Mouse (Mus musculus) CH12.LX (cell line): ENCODE results near the gene Enah. TPM values are rescaled to one million over a fixed set of nuclear protein-coding genes. Genes with fewer than 3 reads are reported as not detected.

Experiments used
- DNase-seq: peaks from one replicate; pipeline ENCODE4 v3.0.0-alpha.2; 2013; ENCODE audit errors: extremely low read depth
- H3K27ac ChIP-seq: 2 replicates; pipeline ENCODE4 v1.5.1; 2012; ENCODE audit warnings: low read depth, mild to moderate bottlenecking, control low read depth, moderate library complexity; ENCODE audit not compliant: insufficient read depth
- H3K27me3 ChIP-seq: replicated peaks from 2 replicates; pipeline ENCODE3; 2012; ENCODE audit warnings: inconsistent platforms
- H3K36me3 ChIP-seq, 2 experiments: replicated peaks in 1 of 2; 2 replicates each; pipeline versions ENCODE3 to v1.6.1; 2012; ENCODE audit warnings: inconsistent platforms in 1 of 2, low read length in 1 of 2, mild to moderate bottlenecking in 1 of 2, mixed read lengths in 1 of 2, moderate library complexity in 1 of 2; ENCODE audit not compliant: control insufficient read depth in 1 of 2, insufficient read depth in 1 of 2
- H3K4me1 ChIP-seq, 2 experiments: 2 replicates each; pipeline ENCODE4 v1.6.1; 2012; ENCODE audit warnings: inconsistent platforms in 1 of 2, moderate library complexity in 1 of 2; ENCODE audit not compliant: insufficient read depth in 2 of 2, control insufficient read depth in 1 of 2
- H3K4me2 ChIP-seq: 2 replicates; pipeline ENCODE4 v1.6.1; 2012; ENCODE audit warnings: low read depth, mild to moderate bottlenecking, control low read depth; ENCODE audit not compliant: poor library complexity, insufficient read depth, severe bottlenecking
- H3K4me3 ChIP-seq, 3 experiments: fragments of 150-350 bp in 1 of 3; sonication (generic) in 1 of 3; replicated peaks in 1 of 3; 2 replicates each; pipeline versions ENCODE3 to v1.5.1; 2011 to 2012; ENCODE audit warnings: low read depth in 2 of 3, low read length in 2 of 3, mild to moderate bottlenecking in 2 of 3, moderate library complexity in 2 of 3, control low read depth in 1 of 3, improper control_type of control experiment in 1 of 3, inconsistent platforms in 1 of 3, mixed read lengths in 1 of 3; ENCODE audit not compliant: poor library complexity in 1 of 3
- H3K79me2 ChIP-seq: replicated peaks from 2 replicates; pipeline ENCODE4 v1.6.1; 2012; ENCODE audit warnings: mild to moderate bottlenecking, moderate library complexity; ENCODE audit not compliant: control insufficient read depth, poor library complexity, insufficient read depth, severe bottlenecking; ENCODE audit errors: extremely low read depth
- H3K9ac ChIP-seq: 2 replicates; pipeline ENCODE4 v1.6.1; 2012; ENCODE audit warnings: low read depth, mild to moderate bottlenecking, control low read depth, moderate library complexity; ENCODE audit not compliant: insufficient read depth
- H3K9me3 ChIP-seq: replicated peaks from 2 replicates; pipeline ENCODE3; 2012; ENCODE audit warnings: low read length, inconsistent platforms, mixed read lengths
- CHD2 ChIP-seq: IDR thresholded peaks from 2 replicates; pipeline ENCODE4 v1.6.1; 2011; ENCODE audit warnings: low read length, improper control_type of control experiment
- CTCF ChIP-seq, 2 experiments: IDR thresholded peaks in 1 of 2; conservative IDR thresholded peaks in 1 of 2; 2 replicates each; pipeline ENCODE4 v1.5.1; 2011 to 2012; ENCODE audit warnings: low read depth in 2 of 2, low read length in 2 of 2, improper control_type of control experiment in 1 of 2, inconsistent platforms in 1 of 2, mild to moderate bottlenecking in 1 of 2, moderate library complexity in 1 of 2
- E2F4 ChIP-seq: IDR thresholded peaks from 2 replicates; pipeline ENCODE4 v1.6.1; 2011; ENCODE audit warnings: low read depth, low read length, improper control_type of control experiment; ENCODE audit not compliant: insufficient replicate concordance
- GABPA ChIP-seq: IDR thresholded peaks from 2 replicates; pipeline ENCODE4 v1.6.1; 2012; ENCODE audit warnings: low read depth, low read length, improper control_type of control experiment, inconsistent platforms; ENCODE audit not compliant: insufficient replicate concordance
- KAT2A ChIP-seq: IDR thresholded peaks from 2 replicates; pipeline ENCODE4 v1.6.1; 2012; ENCODE audit warnings: low read length, improper control_type of control experiment, inconsistent platforms; ENCODE audit not compliant: insufficient replicate concordance
- MAFK ChIP-seq: IDR thresholded peaks from 2 replicates; pipeline ENCODE4 v1.6.1; 2011; ENCODE audit warnings: low read length, improper control_type of control experiment; ENCODE audit not compliant: insufficient replicate concordance
- MAZ ChIP-seq: IDR thresholded peaks from 2 replicates; pipeline ENCODE4 v1.6.1; 2012; ENCODE audit warnings: low read depth, mild to moderate bottlenecking, inconsistent platforms, low read length, improper control_type of control experiment, moderate library complexity
- MEF2A ChIP-seq: IDR thresholded peaks from 2 replicates; pipeline ENCODE4 v1.6.1; 2014; ENCODE audit warnings: low read depth, mild to moderate bottlenecking, inconsistent platforms, low read length, improper control_type of control experiment, borderline replicate concordance
- MYC ChIP-seq: IDR thresholded peaks from 2 replicates; pipeline ENCODE4 v1.6.1; 2011; ENCODE audit warnings: low read depth, mild to moderate bottlenecking, improper control_type of control experiment, low read length
- NELFE ChIP-seq: IDR thresholded peaks from 2 replicates; pipeline ENCODE4 v1.6.1; 2011; ENCODE audit warnings: low read depth, low read length, improper control_type of control experiment
- POLR2A ChIP-seq: IDR thresholded peaks from 2 replicates; pipeline ENCODE4 v1.6.1; 2011; ENCODE audit warnings: low read depth, mild to moderate bottlenecking, improper control_type of control experiment, low read length
- ZKSCAN1 ChIP-seq: IDR thresholded peaks from 2 replicates; pipeline ENCODE4 v1.6.1; 2012; ENCODE audit warnings: low read depth, inconsistent platforms, low read length, improper control_type of control experiment, borderline replicate concordance
- dilution Hi-C: fragments of 300-500 bp; cut with MboI; formaldehyde crosslinking; loops from 2 replicates; pipeline ENCODE4 v1.14.3; 2020; ENCODE audit warnings: low sequenced_read_pairs; ENCODE audit not compliant: extremely low pct_unique_long_range_greater_than_20kb, extremely low pct_ligation_motif_present
- in situ Hi-C: fragments of 300-500 bp; cut with MboI; formaldehyde crosslinking; loops from 3 replicates; pipeline ENCODE4 v1.14.3; 2019; ENCODE audit warnings: low sequenced_read_pairs, low pct_ligation_motif_present, low pct_unique_long_range_greater_than_20kb, mixed read lengths
- polyA plus RNA-seq: library from polyadenylated mRNA; unstranded; fragments of >175 nt; gene quantifications from 2 replicates; pipeline ENCODE4 v1.2.1, GENCODE M21; 2012; ENCODE audit warnings: low read depth; ENCODE audit not compliant: insufficient read length
- total RNA-seq, 2 experiments: library from RNA; depleted of rRNA; stranded (reverse); fragments of 300-350 nt in 1 of 2; fragments of >200 nt in 1 of 2; gene quantifications; 2 replicates each; pipeline ENCODE4 v1.2.3; 2012 to 2014

Gene Enah
- total and polyA plus RNA-seq, 3 experiments, result 45.3 to 75.3 (median 72.6) TPM

- dilution Hi-C loops, result no loop called here
- peaks cover 7 to 41% of the 10 kb centered on the region in 2 experiments for H3K36me3 ChIP-seq
- H3K4me3 ChIP-seq, result no peak overlapping the region
- H3K27me3 ChIP-seq, result no peaks in the 10 kb centered on the region
- TF ChIP-seq CHD2, result no peak
- no peak for TF ChIP-seq ZKSCAN1
- no peak for TF ChIP-seq MAFK
- DNase-seq, result no peak
- peaks cover 37% of the 10 kb centered on the region for H3K79me2 ChIP-seq
- H3K9me3 ChIP-seq, result peaks cover 4% of the 10 kb centered on the region
- no peak overlapping the region for H3K4me2 ChIP-seq
- in situ Hi-C loops, result no loop called here
- H3K9ac ChIP-seq, result no peak overlapping the region
- H3K27ac ChIP-seq, result no peak overlapping the region
- H3K4me1 ChIP-seq, result peaks cover 6 to 10% of the 10 kb centered on the region in 2 experiments; a peak in 2 of 4 replicates
Measured at GRCm38 (mm10) chr1:181985880-181986279, 33.9 kb downstream of the Enah start.

DNA sequence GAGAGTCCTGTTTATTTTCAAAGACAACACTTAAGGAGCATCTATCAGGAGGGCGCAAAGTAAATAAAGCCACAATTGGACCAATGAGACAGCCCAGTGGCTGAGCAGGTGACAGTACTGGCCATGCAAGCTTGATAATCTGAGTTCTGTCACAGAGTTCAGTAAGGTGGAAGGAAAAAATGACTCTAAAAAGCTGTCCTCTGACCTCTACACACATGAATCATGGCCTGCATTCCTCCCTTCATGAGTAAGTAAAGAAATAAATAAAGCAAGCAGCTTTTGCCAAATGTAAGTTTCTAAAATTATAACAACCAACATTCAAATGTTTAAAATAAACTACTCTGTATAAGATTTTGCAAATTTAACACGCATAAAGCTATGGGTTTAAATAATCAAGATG is 35.0 kb downstream of the Enah start:
- DNase-seq, result no peak
- Histone ChIP-seq H3K9ac (no peak overlapping the region), H3K27ac (no peak overlapping the region), H3K79me2 (peaks cover 33% of the 10 kb centered on the region), H3K4me3 (no peak overlapping the region), H3K4me1 (peaks cover under 1 to 2% of the 10 kb centered on the region in 2 experiments; a peak in 1 of 4 replicates), H3K36me3 (peaks cover 7 to 43% of the 10 kb centered on the region in 2 experiments), H3K9me3 (peaks cover 4% of the 10 kb centered on the region), H3K27me3 (no peaks in the 10 kb centered on the region), H3K4me2 (no peak overlapping the region)
- in situ Hi-C loops (no loop called here), dilution Hi-C loops (no loop called here)
- TF ChIP-seq MAZ (no peak), GABPA (no peak), E2F4 (no peak), NELFE (no peak), CTCF (conservative IDR thresholded peaks at IDR 0.05 in 1 of 2, IDR thresholded peaks at IDR 0.05 in 1 of 2; ENCODE audit: low read depth in 2 of 2, low read length in 2 of 2) (no peak), KAT2A (no peak), POLR2A (no peak), MYC (no peak)

DNA sequence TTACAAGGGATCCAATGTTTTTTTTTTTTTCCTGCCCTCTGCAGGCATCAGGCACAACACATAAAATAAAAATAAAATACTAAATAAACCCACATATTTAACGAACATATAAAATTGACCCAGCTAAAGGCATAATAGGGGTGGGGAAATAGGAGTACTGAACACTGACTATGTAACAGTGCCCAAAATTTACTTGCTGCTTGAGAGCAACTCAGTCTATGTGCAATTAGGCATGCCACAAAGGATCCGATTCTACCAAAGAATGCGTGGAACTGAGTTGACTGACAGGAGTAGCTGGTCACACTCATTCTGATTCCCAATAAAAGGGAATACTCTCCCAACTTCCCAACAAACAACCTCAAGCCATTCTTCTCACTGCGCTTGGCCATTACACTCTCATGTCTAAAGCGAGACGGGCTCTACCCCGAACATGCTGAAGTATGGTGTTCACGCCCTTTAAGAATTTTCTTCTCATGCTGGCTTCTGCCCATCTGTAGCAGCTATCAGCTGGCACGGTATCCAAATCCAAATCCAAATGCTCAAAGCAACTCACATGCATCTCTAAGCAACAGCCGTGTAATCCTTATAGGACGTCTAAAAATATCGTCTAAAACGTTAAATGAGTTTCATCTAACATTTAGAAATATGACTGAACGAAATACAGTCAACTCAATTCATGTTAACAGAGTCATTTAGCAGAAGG is 39.6 kb downstream of the Enah start:
- no peak for DNase-seq
- dilution Hi-C loops, result no loop called here
- H3K9me3 ChIP-seq, result no peaks in the 10 kb centered on the region

More for the DNA sequence above, 39.6 kb downstream of the Enah start:
- H3K27ac ChIP-seq, result no peak overlapping the region
- no peak overlapping the region for H3K4me2 ChIP-seq
- H3K4me1 ChIP-seq, result peaks cover 6 to 24% of the 10 kb centered on the region in 2 experiments; a peak in 3 of 4 replicates
- peaks cover 23% of the 10 kb centered on the region for H3K79me2 ChIP-seq
- no peaks in the 10 kb centered on the region for H3K27me3 ChIP-seq
- no peak overlapping the region for H3K4me3 ChIP-seq
- peaks cover 5 to 28% of the 10 kb centered on the region in 2 experiments for H3K36me3 ChIP-seq
- TF ChIP-seq MEF2A (no peak), ZKSCAN1 (no peak)
- in situ Hi-C loops, result no loop called here
- H3K9ac ChIP-seq, result no peak overlapping the region
